In the genomic region with DNA sequence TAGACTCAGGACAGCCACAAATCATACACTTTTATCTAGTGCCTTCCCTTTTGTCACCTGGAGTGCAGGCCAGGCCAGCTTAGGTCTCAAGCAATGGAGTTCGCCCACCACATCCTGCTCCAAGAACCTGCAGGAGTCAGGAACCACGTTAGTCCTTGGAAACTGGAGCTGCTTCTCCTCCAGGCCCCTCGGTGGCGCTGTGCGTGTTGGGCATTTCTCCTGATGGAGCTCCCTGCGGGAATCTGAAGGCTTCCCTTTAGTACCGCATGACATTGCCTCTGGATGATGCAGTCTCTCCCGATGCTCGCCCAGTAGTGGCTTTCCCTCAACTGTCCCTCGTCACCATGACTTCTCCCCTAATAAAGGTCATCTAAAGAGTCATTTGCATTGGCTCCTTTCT, we compare ENCODE assay signal across 24 mouse cellular contexts. TPM values are rescaled to one million over a fixed set of nuclear protein-coding genes. Genes with fewer than 3 reads are reported as not detected.
DNase-seq lines count a peak whose midpoint lies in the region; ATAC-seq and TF ChIP-seq lines count a peak whose summit lies in the region.
"Had no signal": no experiment of that assay in that cellular context is flagged by ENCODE, and none has a peak within 500 bp of the region (broad histone marks: within the 10 kb centered on the region; RNA-seq: fewer than 3 reads in every experiment).

No protein-coding gene starts in this region.

- H3K36me3 ChIP-seq in forebrain, embryonic 11.5 days (ENCODE audit: control insufficient read depth, insufficient read depth, low read length), result peaks cover 8% of the 10 kb centered on the region; the same call in 1 of the 2 replicates
- H3K36me3 ChIP-seq in forebrain, embryonic 14.5 days (ENCODE audit: control insufficient read depth, insufficient read depth, low read length), result peaks cover 35% of the 10 kb centered on the region
- H3K36me3 ChIP-seq in hindbrain, embryonic 11.5 days (ENCODE audit: control insufficient read depth, insufficient read depth, low read length), result peaks cover 9% of the 10 kb centered on the region
- peaks cover 33% of the 10 kb centered on the region for H3K36me3 ChIP-seq in hindbrain, embryonic 12.5 days
- H3K36me3 ChIP-seq in midbrain, embryonic 13.5 days, result peaks cover 43% of the 10 kb centered on the region
- H3K36me3 ChIP-seq in midbrain, postnatal 0 days (ENCODE audit: insufficient read depth, low read length), result peaks cover 23% of the 10 kb centered on the region
- H3K36me3 ChIP-seq: liver, embryonic 15.5 days had no signal

- no peak overlapping the region for H3K9ac ChIP-seq in forebrain, embryonic 11.5 days (ENCODE audit: low read length)
- no peak overlapping the region for H3K9ac ChIP-seq in forebrain, embryonic 14.5 days (ENCODE audit: low read length)
- H3K9ac ChIP-seq in hindbrain, embryonic 11.5 days (ENCODE audit: low read depth, low read length), result no peak overlapping the region
- no peak overlapping the region for H3K9ac ChIP-seq in hindbrain, embryonic 12.5 days
- no peak overlapping the region for H3K9ac ChIP-seq in midbrain, embryonic 13.5 days (replicated peaks)
- no peak overlapping the region for H3K9ac ChIP-seq in midbrain, postnatal 0 days (replicated peaks; ENCODE audit: low read length, poor library complexity, severe bottlenecking)
- H3K9ac ChIP-seq: embryonic facial prominence, embryonic 13.5 days; liver, embryonic 15.5 days; lung, embryonic 14.5 days; neural tube, embryonic 13.5 days had no signal

- H3K4me3 ChIP-seq in forebrain, embryonic 11.5 days (ENCODE audit: low read depth, low read length), result no peak overlapping the region
- no peak overlapping the region for H3K4me3 ChIP-seq in forebrain, embryonic 14.5 days (ENCODE audit: low read depth, low read length)
- H3K4me3 ChIP-seq in hindbrain, embryonic 11.5 days (ENCODE audit: low read depth, low read length), result no peak overlapping the region
- H3K4me3 ChIP-seq in hindbrain, embryonic 12.5 days, result no peak overlapping the region
- H3K4me3 ChIP-seq in midbrain, embryonic 13.5 days (replicated peaks), result no peak overlapping the region
- H3K4me3 ChIP-seq in midbrain, postnatal 0 days (ENCODE audit: low read depth, low read length), result no peak overlapping the region
- H3K4me3 ChIP-seq: embryonic facial prominence, embryonic 13.5 days; liver, embryonic 15.5 days; myocyte; neural tube, embryonic 13.5 days had no signal

- ATAC-seq in forebrain, embryonic 11.5 days (replicated peaks; ENCODE audit: low FRiP score), result 0 out of 2 replicates have a peak, but pooled peaks have one; percentile 6
- no peak for ATAC-seq in forebrain, embryonic 14.5 days
- ATAC-seq in hindbrain, embryonic 11.5 days (ENCODE audit: low FRiP score), result 0 out of 2 replicates have a peak, but pooled peaks have one; percentile 18
- no peak for ATAC-seq in hindbrain, embryonic 12.5 days (ENCODE audit: low FRiP score)
- no peak for ATAC-seq in midbrain, embryonic 13.5 days
- ATAC-seq in midbrain, postnatal 0 days (ENCODE audit: low FRiP score), result no peak
- ATAC-seq: hindbrain, embryonic 16.5 days had no signal

- H3K4me1 ChIP-seq in forebrain, embryonic 11.5 days (replicated peaks; ENCODE audit: control insufficient read depth, insufficient read depth, low read length), result 0 out of 2 replicates have a peak, but pooled peaks cover 2% of the 10 kb centered on the region
- H3K4me1 ChIP-seq in forebrain, embryonic 14.5 days (ENCODE audit: control insufficient read depth, insufficient read depth, low read length), result peaks cover 6% of the 10 kb centered on the region; the same call in 1 of the 2 replicates
- H3K4me1 ChIP-seq in hindbrain, embryonic 11.5 days (replicated peaks; ENCODE audit: control insufficient read depth, insufficient read depth, low read length), result no peaks in the 10 kb centered on the region
- H3K4me1 ChIP-seq in hindbrain, embryonic 12.5 days, result peaks cover 18% of the 10 kb centered on the region
- peaks cover 5% of the 10 kb centered on the region for H3K4me1 ChIP-seq in midbrain, embryonic 13.5 days (replicated peaks)
- H3K4me1 ChIP-seq in midbrain, postnatal 0 days (ENCODE audit: insufficient read depth, low read length), result no peaks in the 10 kb centered on the region
- H3K4me1 ChIP-seq: embryonic facial prominence, embryonic 13.5 days; liver, embryonic 15.5 days had no signal

- no peaks in the 10 kb centered on the region for H3K27me3 ChIP-seq in forebrain, embryonic 11.5 days (ENCODE audit: control insufficient read depth, insufficient read depth, low read length)
- H3K27me3 ChIP-seq in forebrain, embryonic 14.5 days (replicated peaks; ENCODE audit: control insufficient read depth, insufficient read depth, low read length), result no peaks in the 10 kb centered on the region
- no peaks in the 10 kb centered on the region for H3K27me3 ChIP-seq in hindbrain, embryonic 11.5 days (ENCODE audit: control insufficient read depth, insufficient read depth, low read length)
- H3K27me3 ChIP-seq in hindbrain, embryonic 12.5 days, result no peaks in the 10 kb centered on the region
- no peaks in the 10 kb centered on the region for H3K27me3 ChIP-seq in midbrain, embryonic 13.5 days
- no peaks in the 10 kb centered on the region for H3K27me3 ChIP-seq in midbrain, postnatal 0 days (ENCODE audit: insufficient read depth, low read length)
- H3K27me3 ChIP-seq: embryonic facial prominence, embryonic 13.5 days; liver, embryonic 15.5 days; neural tube, embryonic 13.5 days had no signal

- no peak overlapping the region for H3K27ac ChIP-seq in forebrain, embryonic 11.5 days (ENCODE audit: low read depth, low read length)
- no peak overlapping the region for H3K27ac ChIP-seq in forebrain, embryonic 14.5 days (ENCODE audit: low read depth, low read length)
- peak overlapping the region; percentile 42; the same call in 1 of the 2 replicates for H3K27ac ChIP-seq in hindbrain, embryonic 11.5 days (ENCODE audit: low read depth, low read length)
- no peak overlapping the region for H3K27ac ChIP-seq in hindbrain, embryonic 12.5 days
- peak overlapping the region; percentile 27; the same call in 1 of the 2 replicates for H3K27ac ChIP-seq in midbrain, embryonic 13.5 days
- H3K27ac ChIP-seq in midbrain, postnatal 0 days (ENCODE audit: low read depth, low read length), result no peak overlapping the region
- H3K27ac ChIP-seq: embryonic facial prominence, embryonic 13.5 days; liver, embryonic 15.5 days; neural tube, embryonic 13.5 days had no signal

- no peak for TF ChIP-seq CTCF in midbrain, postnatal 0 days (IDR thresholded peaks at IDR 0.05)

- H3K4me2 ChIP-seq in forebrain, embryonic 11.5 days (ENCODE audit: low read depth, low read length, severe bottlenecking), result no peak overlapping the region
- H3K4me2 ChIP-seq in forebrain, embryonic 14.5 days (ENCODE audit: low read length), result no peak overlapping the region
- H3K4me2 ChIP-seq in hindbrain, embryonic 11.5 days (replicated peaks; ENCODE audit: low read depth, low read length), result no peak overlapping the region
- no peak overlapping the region for H3K4me2 ChIP-seq in hindbrain, embryonic 12.5 days (replicated peaks)
- no peak overlapping the region for H3K4me2 ChIP-seq in midbrain, embryonic 13.5 days (replicated peaks)
- H3K4me2 ChIP-seq in midbrain, postnatal 0 days (ENCODE audit: low read depth, low read length, poor library complexity, severe bottlenecking), result no peak overlapping the region
- H3K4me2 ChIP-seq: embryonic facial prominence, embryonic 13.5 days; liver, embryonic 15.5 days; lung, embryonic 14.5 days; neural tube, embryonic 13.5 days had no signal

- DNase-seq in forebrain, embryonic 11.5 days (ENCODE audit: low spot score), result no peak
- no peak for DNase-seq in forebrain, embryonic 14.5 days (ENCODE audit: low spot score)
- DNase-seq in hindbrain, embryonic 11.5 days (ENCODE audit: low spot score), result no peak
- DNase-seq in midbrain, postnatal 0 days (ENCODE audit: low spot score), result no peak
- peak; percentile 9 for DNase-seq in WW6 (ENCODE audit: low read depth, low spot score)
- no peak for DNase-seq in cerebellum, adult 9-10 months
- DNase-seq: adrenal gland, postnatal 14 days; cerebellum, adult 11 months; cerebellum, adult 9-11 months; gastrocnemius, postnatal 10 days; kidney, adult 9 months; kidney, postnatal 10 days; lung, embryonic 14.5 days; lung, postnatal 14 days; right cerebral cortex, postnatal 4 days; thymus, adult 2 months; thymus, postnatal 36 days had no signal

- 89% methylated on average over 10 of the region's 10 CpGs for WGBS in forebrain, embryonic 11.5 days
- 87% methylated on average over 10 of the region's 10 CpGs for WGBS in forebrain, embryonic 14.5 days
- 81% methylated on average over 10 of the region's 10 CpGs for WGBS in hindbrain, embryonic 11.5 days
- WGBS in hindbrain, embryonic 12.5 days, result 87% methylated on average over 10 of the region's 10 CpGs
- WGBS in midbrain, embryonic 13.5 days, result 83% methylated on average over 10 of the region's 10 CpGs
- 86% methylated on average over 10 of the region's 10 CpGs for WGBS in midbrain, postnatal 0 days

- no peaks in the 10 kb centered on the region for H3K9me3 ChIP-seq in forebrain, embryonic 11.5 days (ENCODE audit: control insufficient read depth, low read length)
- H3K9me3 ChIP-seq in forebrain, embryonic 14.5 days (replicated peaks; ENCODE audit: control insufficient read depth, low read length), result no peaks in the 10 kb centered on the region
- no peaks in the 10 kb centered on the region for H3K9me3 ChIP-seq in hindbrain, embryonic 11.5 days (ENCODE audit: control insufficient read depth, low read length)
- H3K9me3 ChIP-seq in hindbrain, embryonic 12.5 days (replicated peaks), result no peaks in the 10 kb centered on the region
- H3K9me3 ChIP-seq in midbrain, embryonic 13.5 days, result peaks cover 6% of the 10 kb centered on the region; the same call in 1 of the 2 replicates
- H3K9me3 ChIP-seq in midbrain, postnatal 0 days (ENCODE audit: low read length), result no peaks in the 10 kb centered on the region
- H3K9me3 ChIP-seq: embryonic facial prominence, embryonic 13.5 days; liver, embryonic 15.5 days; neural tube, embryonic 13.5 days had no signal

RNA-seq across cellular contexts. Expression of a gene that starts 53.1 kb away (rescaled TPM):
- 47.7 and 48.3 TPM in 2 replicates for polyA plus RNA-seq in forebrain, embryonic 11.5 days (2014; fragmentation: Nextera tagmentation; extraction: Ambion mirVana)
- 34.8 and 35.9 TPM in 2 replicates for polyA plus RNA-seq in forebrain, embryonic 14.5 days (2014; fragmentation: Nextera tagmentation; extraction: Ambion mirVana)
- polyA plus RNA-seq in hindbrain, embryonic 11.5 days (2014; fragmentation: Nextera tagmentation; extraction: Ambion mirVana), result 40.4 and 43.4 TPM in 2 replicates
- polyA plus RNA-seq in hindbrain, embryonic 12.5 days (2016; fragmentation: Nextera tagmentation; extraction: Ambion mirVana), result 39.0 and 40.2 TPM in 2 replicates
- 39.1 and 40.9 TPM in 2 replicates for polyA plus RNA-seq in midbrain, embryonic 13.5 days (2015; fragmentation: Nextera tagmentation; extraction: Ambion mirVana)
- 22.1 and 34.3 TPM in 2 replicates for total RNA-seq in midbrain, postnatal 0 days (2014; rRNA removed)
- polyA plus RNA-seq in midbrain, postnatal 0 days (2015; fragmentation: Nextera tagmentation; extraction: Ambion mirVana), result 22.1 and 23.5 TPM in 2 replicates

Comparison
In these comparisons a context has a peak if more than half of its experiments do, and no peak if none do; other contexts are left out.
1. ATAC-seq: peak in forebrain, embryonic 11.5 days (single experiment) and hindbrain, embryonic 11.5 days (single experiment); none in forebrain, embryonic 14.5 days (single experiment), hindbrain, embryonic 12.5 days (single experiment), midbrain, embryonic 13.5 days (single experiment) and midbrain, postnatal 0 days (single experiment).
2. H3K27ac ChIP-seq: peak in hindbrain, embryonic 11.5 days (single experiment) and midbrain, embryonic 13.5 days (single experiment); none in forebrain, embryonic 11.5 days (single experiment), forebrain, embryonic 14.5 days (single experiment), hindbrain, embryonic 12.5 days (single experiment) and midbrain, postnatal 0 days (single experiment).